Mouse (Mus musculus) ES-E14 (cell line): ENCODE data around the gene Ifi209.
"Not testable (repeated sequence)": the region's sequence is repeated elsewhere in the genome, so short reads cannot be mapped to it uniquely, and the experiment has no call there.

Source experiments
- CHD2 ChIP-seq: IDR thresholded peaks from 2 replicates; pipeline ENCODE4 v1.6.1; 2014; ENCODE audit warnings: mild to moderate bottlenecking, low read depth, low read length, inconsistent platforms
- MAFK ChIP-seq: IDR thresholded peaks from 2 replicates; pipeline ENCODE4 v1.6.1; 2014; ENCODE audit warnings: mild to moderate bottlenecking, low read depth, low read length, inconsistent platforms; ENCODE audit not compliant: insufficient read depth
- ZC3H11A ChIP-seq: IDR thresholded peaks from 2 replicates; pipeline ENCODE4 v1.6.1; 2012; ENCODE audit warnings: low read depth, mild to moderate bottlenecking, inconsistent platforms, low read length, borderline replicate concordance

DNA sequence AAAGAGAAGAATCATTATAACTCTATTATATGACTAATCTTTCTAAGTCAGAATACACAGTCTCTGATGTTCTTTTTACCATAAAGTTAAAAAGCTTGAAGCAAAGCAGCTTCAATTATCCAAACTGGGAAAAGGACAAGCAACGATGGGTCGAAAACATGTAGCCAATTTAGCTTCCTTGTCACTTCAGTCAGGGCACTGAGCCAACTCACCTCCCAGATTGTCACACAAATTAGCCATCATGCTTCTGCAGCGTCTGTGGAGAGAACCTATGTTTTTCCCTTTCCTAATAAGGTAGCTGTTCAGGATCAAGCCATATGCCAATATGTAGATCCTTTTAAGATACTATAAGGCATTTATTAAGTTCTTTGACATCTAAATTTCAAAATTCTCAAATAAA lies 20.4 kb upstream of the Ifi209 start:
- TF ChIP-seq ZC3H11A, CHD2, MAFK: not testable (repeated sequence)
